Mouse (Mus musculus): ENCODE data around the gene Ptgs1.

The Ptgs1 gene

GRCm38 (mm10) chr2:36214425-36214824, 15.8 kb upstream of the Ptgs1 start:
- no peak for DNase-seq (ENCODE audit: low spot score in 2 of 2)

GRCm38 (mm10) chr2:36215203-36215739, 15.0 kb upstream of the Ptgs1 start:
- DNase-seq (ENCODE audit: low spot score in 2 of 2): no peak

GRCm38 (mm10) chr2:36216546-36216945, 13.7 kb upstream of the Ptgs1 start:
- no peak for DNase-seq (ENCODE audit: low spot score in 2 of 2)

- DNase-seq (ENCODE audit: low spot score in 2 of 2): no peak
These were observed 13.2 kb upstream of the Ptgs1 start for GRCm38 (mm10) chr2:36216953-36217573.

- DNase-seq (ENCODE audit: low spot score in 2 of 2): no peak
These were observed 12.5 kb upstream of the Ptgs1 start for GRCm38 (mm10) chr2:36217692-36218233.

- DNase-seq (ENCODE audit: low spot score in 2 of 2): no peak
These were observed 10.1 kb upstream of the Ptgs1 start for GRCm38 (mm10) chr2:36220106-36220505.

GRCm38 (mm10) chr2:36220891-36221290, 9.3 kb upstream of the Ptgs1 start:
- DNase-seq (ENCODE audit: low spot score in 2 of 2): no peak

- no peak for DNase-seq (ENCODE audit: low spot score in 2 of 2)
These were observed 7.9 kb upstream of the Ptgs1 start for GRCm38 (mm10) chr2:36222168-36222848.

GRCm38 (mm10) chr2:36223436-36223835, 6.8 kb upstream of the Ptgs1 start:
- no peak for DNase-seq (ENCODE audit: low spot score in 2 of 2)

- no peak for DNase-seq (ENCODE audit: low spot score in 2 of 2)
These were observed 6.1 kb upstream of the Ptgs1 start for GRCm38 (mm10) chr2:36224153-36224552.

- DNase-seq (ENCODE audit: low spot score in 2 of 2): no peak
These were observed 5.6 kb upstream of the Ptgs1 start for GRCm38 (mm10) chr2:36224599-36224998.

- no peak for DNase-seq (ENCODE audit: low spot score in 2 of 2)
These were observed 741 bp downstream of the Ptgs1 start for GRCm38 (mm10) chr2:36230967-36231366.

GRCm38 (mm10) chr2:36234526-36235368, 4.5 kb downstream of the Ptgs1 start:
- DNase-seq (ENCODE audit: low spot score in 2 of 2): no peak

GRCm38 (mm10) chr2:36235917-36236316, 5.7 kb downstream of the Ptgs1 start:
- no peak for DNase-seq (ENCODE audit: low spot score in 2 of 2)

GRCm38 (mm10) chr2:36236889-36237288, 6.7 kb downstream of the Ptgs1 start:
- DNase-seq (ENCODE audit: low spot score in 2 of 2): no peak

- DNase-seq (ENCODE audit: low spot score in 2 of 2): no peak
These were observed 7.3 kb downstream of the Ptgs1 start for GRCm38 (mm10) chr2:36237557-36237956.

GRCm38 (mm10) chr2:36238467-36238866, 8.2 kb downstream of the Ptgs1 start:
- DNase-seq (ENCODE audit: low spot score in 2 of 2): no peak

- no peak for DNase-seq (ENCODE audit: low spot score in 2 of 2)
These were observed 8.7 kb downstream of the Ptgs1 start for GRCm38 (mm10) chr2:36238951-36239350.

- DNase-seq (ENCODE audit: low spot score in 2 of 2): no peak
These were observed 12.3 kb downstream of the Ptgs1 start for GRCm38 (mm10) chr2:36242514-36242913.

- DNase-seq (ENCODE audit: low spot score in 2 of 2): no peak
These were observed 13.2 kb downstream of the Ptgs1 start for GRCm38 (mm10) chr2:36243296-36243891.

GRCm38 (mm10) chr2:36243892-36244309, 13.7 kb downstream of the Ptgs1 start:
- DNase-seq (ENCODE audit: low spot score in 2 of 2): no peak

GRCm38 (mm10) chr2:36244705-36245104, 14.5 kb downstream of the Ptgs1 start:
- no peak for DNase-seq (ENCODE audit: low spot score in 2 of 2)
